Comparison of ENCODE assay signal across 11 mouse cellular contexts in genomic region chr1:90159927-90160326, GRCm38 (mm10). TPM values are rescaled to one million over a fixed set of nuclear protein-coding genes. Genes with fewer than 3 reads are reported as not detected.
DNase-seq lines count a peak whose midpoint lies in the region; TF ChIP-seq lines count a peak whose summit lies in the region.
"Had no signal": no experiment of that assay in that cellular context is flagged by ENCODE, and none has a peak within 500 bp of the region (broad histone marks: within the 10 kb centered on the region; RNA-seq: fewer than 3 reads in every experiment).

No protein-coding gene starts in this region.

- H3K27me3 ChIP-seq in E14TG2a.4 (ENCODE audit: insufficient read depth, low read length): peaks cover 21% of the 10 kb centered on the region
- H3K27me3 ChIP-seq: liver, embryonic 15.5 days had no signal

- H3K4me3 ChIP-seq in E14TG2a.4 (replicated peaks; ENCODE audit: low read length): no peak overlapping the region
- H3K4me3 ChIP-seq: liver, embryonic 15.5 days had no signal

- TF ChIP-seq CTCF in E14TG2a.4 (conservative IDR thresholded peaks at IDR 0.05; ENCODE audit: low read length): peak; percentile 69

- DNase-seq in gastrocnemius, postnatal 10 days: peak; percentile 28
- DNase-seq in gastrocnemius, postnatal 14 days: no peak
- DNase-seq in kidney, postnatal 4 days: peak; percentile 60 to 64
- DNase-seq in kidney, adult 8-10 months: no peak
- peak; percentile 49 for DNase-seq in embryo, embryonic 10 days (ENCODE audit: low spot score)
- DNase-seq in T-cell, adult 2 months (ENCODE audit: low spot score): no peak
- no peak for DNase-seq in thymus, postnatal 4 days
- DNase-seq: right cerebral cortex, postnatal 25 days; thymus, adult 2 months had no signal

- no peaks in the 10 kb centered on the region; the same call in 1 of the 2 replicates for H3K4me1 ChIP-seq in E14TG2a.4 (replicated peaks; ENCODE audit: low read depth, low read length)
- H3K4me1 ChIP-seq: liver, embryonic 15.5 days had no signal

- H3K9me3 ChIP-seq in E14TG2a.4 (ENCODE audit: low read length): no peaks in the 10 kb centered on the region
- H3K9me3 ChIP-seq: liver, embryonic 15.5 days had no signal

- H3K36me3 ChIP-seq in E14TG2a.4 (ENCODE audit: insufficient read depth, low read length): no peaks in the 10 kb centered on the region
- H3K36me3 ChIP-seq: liver, embryonic 15.5 days had no signal

- intact Hi-C loops in gastrocnemius, postnatal 14 days (cut with DNase I; ENCODE audit: low total_unique reads): no loop called here

RNA-seq across cellular contexts. Expression of gene Iqca, which starts 6.7 kb away (rescaled TPM):
- not detected for total RNA-seq in gastrocnemius, postnatal 10 days (2021)
- under 1 TPM in 1 of 2 experiments, not detected in 1; 0.16 TPM for total RNA-seq in gastrocnemius, postnatal 14 days (2021)

RNA-seq across cellular contexts. Expression of gene Ackr3, which starts 43.9 kb away (rescaled TPM):
- total RNA-seq in gastrocnemius, postnatal 10 days (2021): 10 to 100 TPM; 16.6 to 16.7 TPM
- total RNA-seq in gastrocnemius, postnatal 14 days (2021): 10 to 100 TPM; 14.1 to 16.2 TPM

Comparison
In these comparisons a context has a peak if more than half of its experiments do, and no peak if none do; other contexts are left out.
1. DNase-seq: peak in gastrocnemius, postnatal 10 days (single experiment), kidney, postnatal 4 days (2 of 2) and embryo, embryonic 10 days (single experiment); none in gastrocnemius, postnatal 14 days (single experiment), kidney, adult 8-10 months (0 of 2), T-cell, adult 2 months (single experiment) and thymus, postnatal 4 days (single experiment).